Mouse (Mus musculus) 3134 (cell line): Measurements from ENCODE around the gene Cpne5.
A peak's percentile ranks its signal among the peaks of the same experiment; 100 is the strongest.

Experiments used
- DNase-seq: peaks from one replicate; pipeline ENCODE4 v3.0.0-alpha.2; 2011; ENCODE audit warnings: low spot score; ENCODE audit not compliant: insufficient read length; ENCODE audit errors: extremely low read depth

Cpne5 gene

GRCm38 (mm10) chr17:29213381-29214192, 24.4 kb downstream of the Cpne5 start:
- no peak for DNase-seq

- DNase-seq: no peak
These were observed 26.1 kb downstream of the Cpne5 start for GRCm38 (mm10) chr17:29211836-29212235.

DNA sequence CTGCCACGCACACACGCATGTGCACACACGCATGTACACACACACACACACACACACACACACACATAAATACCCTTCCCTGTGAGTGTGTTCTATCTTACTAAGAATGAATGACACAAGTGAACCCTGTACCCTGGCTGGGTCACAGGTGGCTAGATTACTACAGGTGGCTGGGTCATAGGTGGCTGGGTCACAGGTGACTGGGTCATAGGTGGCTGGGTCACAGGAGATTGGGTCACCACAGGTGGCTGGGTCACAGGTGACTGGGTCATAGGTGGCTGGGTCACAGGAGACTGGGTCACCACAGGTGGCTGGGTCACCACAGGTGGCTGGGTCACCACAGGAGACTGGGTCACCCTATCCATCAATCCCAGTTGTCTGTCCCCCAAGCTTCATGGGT, 27.9 kb downstream of the Cpne5 start:
- DNase-seq: no peak

- no peak for DNase-seq
These were observed 31.9 kb downstream of the Cpne5 start for GRCm38 (mm10) chr17:29206052-29206451.

GRCm38 (mm10) chr17:29202604-29203003, 35.4 kb downstream of the Cpne5 start:
- DNase-seq: no peak

DNA sequence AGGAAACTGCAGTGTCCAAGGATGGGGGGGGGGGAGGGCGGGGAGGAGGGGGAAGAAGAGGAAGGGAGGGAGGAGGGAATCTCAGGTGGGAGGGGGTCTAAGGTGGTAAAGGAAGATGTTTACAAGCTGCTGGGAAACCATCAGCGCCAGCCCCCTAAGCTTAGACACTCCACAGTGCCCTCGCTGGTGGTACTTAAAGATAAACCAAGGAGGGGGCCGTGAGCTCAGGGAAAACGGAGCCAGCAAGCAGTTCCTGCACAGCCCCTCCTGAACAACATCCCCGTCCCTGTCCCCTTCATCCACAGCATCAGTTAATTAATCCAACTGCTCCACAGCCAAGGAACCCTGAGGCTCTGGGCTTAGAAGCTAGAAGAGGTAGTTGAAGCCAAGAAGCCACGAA, 38.1 kb downstream of the Cpne5 start:
- no peak for DNase-seq

GRCm38 (mm10) chr17:29199151-29199800, 38.7 kb downstream of the Cpne5 start:
- no peak for DNase-seq

DNA sequence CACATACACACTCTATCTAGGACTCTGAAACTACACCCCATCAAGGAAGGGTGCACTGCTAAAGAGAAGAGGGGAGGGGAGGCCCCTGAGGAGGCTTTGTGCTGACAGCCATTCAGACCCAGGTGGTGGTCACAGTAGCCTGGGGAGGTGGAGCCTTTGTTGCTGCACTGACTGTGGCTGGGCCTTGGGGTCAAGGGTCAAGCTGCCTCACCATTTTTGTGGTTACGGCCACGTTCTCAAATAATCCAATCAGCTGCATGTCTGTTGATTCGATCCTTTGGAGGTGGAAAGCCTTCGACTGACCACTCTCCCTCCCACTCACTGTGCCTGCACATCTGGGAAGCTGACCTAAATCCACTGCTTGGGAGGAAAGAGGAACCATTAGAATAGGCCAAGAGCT, 42.4 kb downstream of the Cpne5 start:
- DNase-seq: no peak

DNA sequence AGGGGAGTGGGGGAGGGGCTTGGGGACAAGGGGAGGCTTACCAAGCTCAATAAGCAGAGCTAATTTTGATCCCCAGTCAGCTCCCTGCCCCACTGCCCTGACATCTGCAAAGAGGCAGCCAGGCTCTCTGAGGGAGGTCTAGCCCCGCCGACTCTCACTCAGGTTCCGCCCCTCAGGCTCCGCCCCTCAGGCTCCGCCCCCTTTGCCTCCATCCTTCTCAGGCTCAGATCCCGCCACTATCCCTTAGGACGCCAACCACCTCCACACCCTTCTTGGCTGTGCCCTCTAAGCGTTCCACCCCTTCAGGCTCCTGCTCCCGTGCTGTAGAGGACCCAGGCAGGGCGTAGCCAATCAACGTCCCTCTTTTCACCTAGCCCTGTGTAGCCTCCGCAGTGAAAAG, 49.0 kb downstream of the Cpne5 start:
- DNase-seq: no peak

DNA sequence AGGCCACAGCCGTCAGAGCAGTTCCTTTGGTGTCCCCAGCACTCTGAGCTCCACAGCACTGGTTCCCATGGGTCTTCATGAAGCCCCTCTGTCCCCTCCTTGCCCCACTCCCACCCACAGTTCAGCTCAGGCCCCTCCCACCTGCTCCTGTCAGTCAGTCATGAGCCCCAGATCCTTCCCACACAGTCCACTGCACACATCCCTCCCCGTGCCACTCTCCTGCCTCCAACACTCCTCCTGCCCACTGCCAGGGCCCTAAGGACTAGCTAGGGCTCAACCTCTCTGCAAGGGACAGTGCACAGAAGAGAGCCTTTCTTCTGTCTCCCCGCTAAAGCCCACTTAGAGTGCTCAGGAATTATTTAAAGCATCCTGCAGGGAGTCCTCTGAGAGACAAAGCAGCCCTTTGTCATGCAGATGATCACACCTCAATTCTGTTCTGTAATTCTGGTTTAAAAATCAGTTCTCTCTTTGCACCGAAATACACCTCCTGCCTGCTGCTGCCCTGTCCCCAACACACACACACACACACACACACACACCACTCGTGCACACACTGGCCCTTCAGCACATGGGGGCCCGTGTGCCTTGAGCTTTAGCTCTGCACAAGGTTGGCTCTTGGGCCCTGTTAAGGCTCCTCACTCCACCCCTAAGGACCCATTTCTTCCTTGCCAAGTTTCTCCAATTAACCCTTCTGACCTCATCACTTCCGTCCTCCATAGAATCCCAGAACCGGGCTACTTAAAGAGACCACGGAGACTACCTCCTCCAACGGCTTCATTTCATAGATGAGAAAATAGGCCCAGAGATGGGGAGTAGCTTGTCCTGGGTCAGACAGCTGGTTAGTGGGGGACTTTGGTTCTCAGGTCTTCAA, 50.7 kb downstream of the Cpne5 start:
- no peak for DNase-seq

GRCm38 (mm10) chr17:29185376-29186046, 52.5 kb downstream of the Cpne5 start:
- no peak for DNase-seq

GRCm38 (mm10) chr17:29183162-29183561, 54.8 kb downstream of the Cpne5 start:
- no peak for DNase-seq

- DNase-seq: no peak
These were observed 56.2 kb downstream of the Cpne5 start for GRCm38 (mm10) chr17:29181751-29182150.

- no peak for DNase-seq
These were observed 57.4 kb downstream of the Cpne5 start for GRCm38 (mm10) chr17:29180406-29181127.

DNA sequence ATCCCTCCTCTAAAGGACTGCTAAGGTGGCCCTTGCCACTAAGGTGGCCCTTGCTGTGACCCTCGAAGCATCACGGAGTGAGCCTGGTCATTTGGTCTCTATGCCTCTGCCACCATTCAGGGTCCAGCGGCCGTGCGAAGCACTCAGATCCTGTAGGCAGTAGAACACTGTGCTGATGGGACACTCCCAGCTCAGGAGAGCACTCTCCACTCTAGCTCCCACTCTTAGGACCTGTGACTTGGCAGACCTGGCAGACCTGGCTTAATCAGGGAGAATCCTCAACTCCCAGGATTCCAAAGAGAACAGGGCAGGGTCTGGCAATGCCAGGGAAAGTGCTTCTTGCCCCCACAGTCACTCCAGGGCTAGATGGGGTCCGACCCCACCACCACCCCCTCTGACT, 58.0 kb downstream of the Cpne5 start:
- no peak for DNase-seq

DNA sequence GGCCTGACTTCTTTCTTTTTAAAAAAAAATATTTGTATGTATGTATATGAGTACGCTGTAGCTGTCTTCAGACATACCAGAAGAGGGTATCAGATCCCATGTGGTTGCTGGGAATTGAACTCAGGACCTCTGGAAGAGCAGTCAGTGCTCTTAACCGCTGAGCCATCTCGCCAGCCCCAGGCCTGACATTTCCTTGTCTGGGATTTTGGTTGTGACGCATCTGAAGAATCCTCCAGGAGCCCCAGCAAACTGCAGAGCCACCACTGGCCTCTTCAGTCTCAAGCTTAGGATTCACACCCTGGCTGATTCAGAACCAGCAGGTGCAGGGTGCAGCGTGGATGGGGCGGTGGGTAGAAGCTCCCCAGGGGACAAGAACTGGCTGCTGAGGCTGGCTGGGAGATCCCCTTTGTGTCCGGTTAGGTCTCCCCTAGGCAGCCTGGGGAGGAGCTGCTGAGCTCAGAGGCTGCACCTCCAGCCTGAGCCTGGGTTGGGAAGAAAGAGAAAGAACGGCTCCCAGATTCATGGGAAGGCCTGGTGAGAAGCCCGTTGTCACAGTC, 59.4 kb downstream of the Cpne5 start:
- DNase-seq: peak; percentile 38

DNA sequence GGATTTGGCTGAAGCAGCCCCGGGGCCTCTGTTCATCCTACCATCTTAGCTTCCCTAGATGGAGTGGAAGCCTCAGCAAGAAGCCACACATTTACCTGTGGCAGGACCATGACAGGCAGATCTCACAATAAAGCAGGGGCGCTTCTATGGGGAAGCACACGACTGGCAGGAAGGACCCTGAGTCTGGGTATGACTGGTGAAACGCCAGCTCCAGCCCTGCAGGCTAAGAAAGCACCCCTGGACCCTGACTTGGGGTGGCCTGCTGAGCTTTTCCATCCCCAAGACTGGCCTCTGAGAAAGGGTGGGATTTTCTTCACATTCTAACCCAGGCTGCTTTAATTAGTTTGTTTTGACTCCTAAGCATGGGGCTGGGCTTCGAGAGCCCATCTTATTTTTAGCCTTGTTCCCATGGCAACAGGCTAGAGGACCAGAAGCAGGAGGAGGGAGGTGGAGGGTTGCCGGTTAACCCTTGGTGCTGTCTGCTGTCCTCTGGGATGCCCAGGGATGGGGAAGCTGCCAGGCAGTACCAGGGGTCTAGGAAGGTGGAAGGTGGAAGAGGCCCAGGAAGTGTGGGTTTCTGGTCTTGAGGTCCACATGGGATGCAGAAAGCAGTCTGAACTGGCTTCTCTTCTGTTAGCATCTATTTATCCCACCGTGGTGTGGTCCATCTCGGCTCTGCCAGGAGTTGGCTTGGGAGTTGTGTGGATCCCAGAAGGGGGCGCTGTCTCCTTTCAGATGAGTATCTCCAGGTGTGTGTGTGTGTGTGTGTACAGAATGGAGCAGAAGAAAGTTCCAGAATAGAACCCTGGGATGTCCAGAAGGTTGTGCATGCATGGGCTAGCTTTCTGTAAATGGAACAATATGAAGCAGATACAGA, 61.3 kb downstream of the Cpne5 start:
- DNase-seq: no peak

DNA sequence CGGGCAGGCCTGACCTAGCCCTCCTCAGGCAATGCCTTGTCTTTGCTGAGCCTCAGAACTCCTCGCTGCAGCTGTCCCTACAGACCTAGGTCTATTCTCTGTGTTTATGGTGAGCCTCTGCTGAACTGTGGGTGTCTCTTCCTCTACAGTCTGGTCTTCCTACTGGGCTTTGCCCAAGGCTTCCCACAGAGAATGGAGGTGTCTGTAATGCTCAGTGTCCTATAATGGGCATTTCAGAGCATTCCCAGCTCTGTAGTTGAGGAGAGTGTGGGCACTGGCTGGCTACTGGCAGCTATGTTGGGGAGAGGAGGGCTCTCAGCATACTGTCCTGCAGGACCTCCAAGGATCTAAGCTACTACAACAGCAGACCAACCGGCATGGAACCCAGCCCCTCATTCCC, 62.3 kb downstream of the Cpne5 start:
- no peak for DNase-seq

GRCm38 (mm10) chr17:29173165-29173564, 64.8 kb downstream of the Cpne5 start:
- no peak for DNase-seq
